Mouse (Mus musculus): Measurements from ENCODE around the gene Ms4a15. TPM values are rescaled to one million over a fixed set of nuclear protein-coding genes. Genes with fewer than 3 reads are reported as not detected.
A peak's percentile ranks its signal among the peaks of the same experiment; 100 is the strongest.

Gene Ms4a15
- total RNA-seq (2021): not detected
- long read RNA-seq, experiment 1: 0 reads
- long read RNA-seq, experiment 2: 0 reads

DNA sequence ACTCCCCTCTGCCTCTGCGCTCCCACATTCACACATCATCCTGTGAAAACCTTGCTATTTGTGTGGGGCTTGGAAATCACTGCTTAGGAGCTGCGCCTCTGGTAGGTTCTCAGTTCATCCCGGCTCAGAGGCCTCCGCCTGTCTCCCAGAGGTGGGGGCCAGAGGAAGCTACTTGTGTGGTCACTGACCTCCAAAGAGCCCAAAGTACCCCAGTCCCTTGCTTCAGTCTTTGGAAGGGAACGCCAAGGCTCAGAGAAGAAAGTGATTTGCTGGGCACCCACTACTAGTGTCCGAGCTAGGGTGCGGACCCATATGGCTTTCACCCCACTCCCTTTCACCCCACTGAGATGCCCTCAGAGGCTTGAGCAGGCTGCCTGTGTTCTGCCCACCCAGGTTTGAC, at the start of gene Ms4a15:
Gene Ms4a15 (minus strand): TSS at position 101 of the 400 bp plus-strand sequence.
- DNase-seq: no peak

DNA sequence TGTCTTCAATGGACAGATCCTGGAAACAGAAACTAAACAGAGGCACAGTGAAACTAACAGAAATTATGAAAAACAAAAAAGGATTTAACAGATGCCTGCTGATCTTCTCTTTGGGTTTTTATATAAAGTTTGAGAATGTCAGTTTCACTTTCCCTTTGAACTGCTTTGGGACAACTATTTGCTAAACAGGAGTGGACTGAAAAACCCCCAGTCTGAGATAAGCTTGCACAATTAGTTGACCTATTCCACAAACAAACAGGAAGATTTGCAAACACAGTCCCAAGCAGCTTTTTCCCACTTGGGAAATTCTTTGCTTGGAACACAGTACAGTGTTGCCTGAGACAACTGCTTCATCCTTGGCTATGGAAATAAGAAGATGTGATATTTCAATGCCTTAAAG, 44.5 kb upstream of the Ms4a15 start:
- no peak for DNase-seq

DNA sequence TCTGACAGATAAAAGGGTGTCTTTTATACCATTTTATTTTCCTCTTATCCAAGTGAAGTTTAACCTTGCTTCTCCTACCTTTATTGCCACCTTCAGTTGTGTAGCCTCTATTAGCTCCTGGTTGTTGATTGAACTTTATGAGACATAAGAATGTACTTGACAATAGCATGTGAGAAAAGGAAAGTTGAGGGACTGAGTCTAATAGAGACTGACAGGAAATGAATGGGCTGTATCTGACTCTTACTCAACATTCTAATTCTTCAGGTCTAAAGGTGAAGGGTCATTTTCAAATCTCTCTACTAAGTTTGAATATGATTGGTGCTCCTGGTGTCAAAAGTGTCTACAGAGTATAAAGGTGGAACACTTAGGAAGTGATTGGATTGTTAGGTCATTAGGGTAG, 29.3 kb upstream of the Ms4a15 start:
- no peak for DNase-seq

DNA sequence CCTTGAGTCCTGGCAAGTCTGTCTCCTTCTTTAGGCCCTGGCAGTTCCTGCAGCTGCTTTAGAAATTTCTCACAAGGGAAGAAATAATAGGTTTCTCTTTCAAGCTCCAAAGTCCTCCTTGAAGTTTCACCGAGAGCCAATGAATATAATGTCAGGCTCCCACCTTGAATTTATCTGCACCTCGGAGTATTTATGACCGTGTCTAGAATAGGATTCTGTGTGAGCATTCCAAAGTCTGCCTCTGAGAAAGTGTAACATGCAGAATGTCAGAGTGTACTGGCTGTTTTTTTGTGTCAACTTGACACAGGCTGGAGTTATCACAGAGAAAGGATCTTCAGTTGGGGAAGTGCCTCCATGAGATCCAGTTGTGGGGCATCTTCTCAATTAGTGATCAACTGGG, 24.8 kb upstream of the Ms4a15 start, which contains the start of gene Ms4a18:
Gene Ms4a18 (minus strand): TSS at position 141 of the 400 bp plus-strand sequence.
- no peak for DNase-seq

DNA sequence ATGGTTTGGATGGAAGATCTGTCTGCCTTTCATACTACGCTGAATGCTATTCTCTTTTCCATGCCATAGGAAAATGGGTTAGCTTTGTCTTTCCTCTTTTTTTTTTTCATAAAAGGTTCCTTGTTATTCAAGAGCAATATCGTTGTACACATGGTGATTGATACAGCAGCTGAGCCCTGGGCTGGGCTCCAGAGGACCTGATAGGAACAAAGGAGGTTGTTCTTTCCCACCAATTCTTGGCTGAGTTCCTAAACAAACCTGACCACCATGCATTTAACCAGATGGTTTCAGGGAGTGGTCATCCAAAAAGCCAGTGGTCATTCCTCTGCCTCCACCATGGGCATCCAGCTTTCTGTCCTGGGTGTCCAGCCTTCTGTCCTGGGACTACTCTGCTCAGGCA, 24.2 kb upstream of the Ms4a15 start:
- DNase-seq: peak; percentile 19

DNA sequence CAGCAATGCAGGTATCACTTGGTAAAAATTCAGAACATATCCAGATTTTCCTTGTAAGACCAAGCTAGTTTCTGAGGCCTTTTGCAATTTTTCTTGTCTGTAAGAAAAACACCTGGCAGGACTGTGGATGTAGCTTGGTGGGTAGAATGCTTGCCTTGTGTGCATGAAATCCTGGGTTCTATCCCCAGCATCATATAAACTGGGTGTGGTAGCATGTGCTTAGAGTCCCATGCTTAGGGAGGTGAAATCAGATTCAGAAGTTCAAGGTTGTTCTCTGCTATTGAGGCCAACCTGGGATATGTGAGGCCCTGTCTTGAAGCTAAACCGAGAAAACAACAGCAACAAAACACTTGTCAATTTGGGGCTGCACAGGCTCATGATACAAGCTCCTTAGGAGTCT, 22.9 kb upstream of the Ms4a15 start:
- DNase-seq: no peak

DNA sequence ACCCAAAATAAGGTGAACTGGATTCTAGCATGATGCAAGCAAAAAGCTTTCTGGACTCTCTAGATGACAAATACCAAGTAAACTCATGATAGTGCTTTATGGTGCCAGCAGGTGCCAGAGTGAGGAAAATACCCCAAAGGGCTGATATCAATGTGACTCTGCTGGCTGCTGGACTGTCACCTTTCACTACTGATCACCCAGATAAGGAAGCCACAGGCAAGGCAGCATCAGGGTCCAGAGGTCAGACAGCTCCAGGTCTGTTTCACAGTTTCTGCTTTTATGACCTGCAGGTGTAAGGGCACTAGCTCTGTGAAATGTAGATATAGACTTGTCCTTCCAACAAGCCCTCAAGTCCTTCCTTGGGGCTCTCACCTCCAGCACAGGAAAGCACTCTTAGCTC, 22.4 kb upstream of the Ms4a15 start:
- no peak for DNase-seq

DNA sequence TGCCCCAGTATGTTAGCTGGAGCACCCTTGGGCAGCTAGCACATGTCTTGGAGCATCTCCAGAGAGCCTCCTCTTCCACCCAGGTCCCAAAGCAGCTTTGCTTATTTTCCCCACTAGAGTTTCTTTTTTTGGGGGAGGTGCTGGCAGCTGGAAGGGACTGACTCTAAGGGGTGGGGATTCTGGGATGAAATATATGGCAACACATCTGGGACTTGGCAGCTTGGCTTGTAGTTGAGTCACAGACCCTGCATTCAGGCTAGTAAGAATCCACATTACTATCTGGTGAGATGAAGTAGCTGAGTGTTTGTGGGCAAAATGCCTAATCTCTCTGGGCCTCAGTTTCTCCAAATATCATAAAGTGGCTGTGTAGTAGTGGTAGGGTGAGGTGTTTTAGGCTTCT, 1.1 kb downstream of the Ms4a15 start:
- DNase-seq: no peak

DNA sequence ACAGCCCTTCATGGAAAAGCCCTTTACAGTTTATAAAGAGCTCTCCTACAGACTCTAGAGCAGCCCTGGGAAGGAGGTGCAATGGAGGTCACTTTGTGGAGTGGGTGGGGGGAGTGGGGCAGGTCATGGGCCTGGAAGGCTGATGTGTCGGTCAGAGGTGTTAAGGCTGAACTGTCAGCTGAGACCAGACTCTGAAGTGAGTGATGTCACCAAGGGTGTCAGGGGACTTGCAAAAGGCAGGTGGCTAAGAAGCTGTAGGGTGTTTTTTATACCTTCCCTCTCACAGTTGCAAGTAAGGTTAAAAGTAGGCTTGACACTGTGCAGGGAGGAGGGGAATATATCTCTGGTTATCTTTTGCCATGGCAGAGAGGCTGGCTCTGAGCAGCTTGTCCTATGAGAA, 2.3 kb downstream of the Ms4a15 start:
- no peak for DNase-seq

DNA sequence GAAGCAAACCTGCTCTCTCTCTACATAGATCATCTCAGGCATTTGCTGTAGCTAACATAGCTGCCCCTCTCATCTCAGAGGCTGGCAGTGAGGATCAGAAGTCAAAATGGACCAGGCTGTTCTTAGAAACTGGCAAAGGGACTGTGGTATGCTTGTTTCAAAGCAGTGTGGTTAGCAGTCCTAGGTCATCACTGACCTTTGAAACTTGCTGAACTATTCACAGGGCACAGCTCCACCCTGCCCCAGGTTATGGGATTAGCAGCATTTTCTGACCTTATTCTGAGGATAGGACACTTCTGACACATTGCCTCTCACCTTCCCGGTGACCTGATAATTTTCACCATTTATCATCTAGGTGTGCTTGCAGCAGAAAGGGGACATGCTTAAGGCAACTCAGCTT, 4.5 kb downstream of the Ms4a15 start:
- DNase-seq: no peak

DNA sequence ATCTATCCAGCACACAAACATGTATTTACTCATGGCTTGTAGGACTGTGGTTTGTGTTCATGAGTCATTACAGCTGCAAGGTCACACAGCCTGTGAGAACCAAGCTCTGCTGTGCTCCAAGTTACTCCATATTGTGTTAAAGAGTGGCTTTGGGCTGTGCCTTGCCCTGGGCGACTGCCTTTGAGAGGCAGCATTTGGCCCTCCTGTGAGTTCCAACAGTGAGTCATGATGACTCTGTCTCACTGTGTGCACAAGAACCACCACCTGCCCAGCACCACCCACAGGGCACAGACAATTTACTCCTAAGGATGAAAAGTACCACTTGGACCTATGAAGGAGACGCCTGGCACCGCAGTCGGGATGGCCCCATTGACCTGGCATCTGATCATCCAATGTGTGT, 7.2 kb downstream of the Ms4a15 start:
- no peak for DNase-seq

DNA sequence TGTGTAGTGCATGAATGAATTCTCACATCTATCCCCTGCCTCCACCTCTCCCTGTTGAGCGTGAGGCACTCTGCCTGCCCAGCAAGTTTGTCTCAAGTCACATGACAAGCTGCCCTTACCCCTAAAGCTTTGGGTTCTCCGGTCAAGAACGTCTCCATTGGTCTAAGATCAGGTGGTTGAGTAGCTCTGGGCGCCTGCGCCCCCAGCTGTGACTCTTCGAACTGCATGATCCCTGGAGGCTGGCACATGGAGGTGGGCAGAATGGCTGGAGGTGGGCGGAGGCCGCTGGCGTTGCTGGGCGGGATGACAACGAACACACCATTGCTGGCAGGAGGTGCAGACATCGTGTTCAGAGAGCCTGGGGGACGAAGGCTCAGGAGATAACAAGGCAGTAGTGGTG, 8.5 kb downstream of the Ms4a15 start:
- no peak for DNase-seq

DNA sequence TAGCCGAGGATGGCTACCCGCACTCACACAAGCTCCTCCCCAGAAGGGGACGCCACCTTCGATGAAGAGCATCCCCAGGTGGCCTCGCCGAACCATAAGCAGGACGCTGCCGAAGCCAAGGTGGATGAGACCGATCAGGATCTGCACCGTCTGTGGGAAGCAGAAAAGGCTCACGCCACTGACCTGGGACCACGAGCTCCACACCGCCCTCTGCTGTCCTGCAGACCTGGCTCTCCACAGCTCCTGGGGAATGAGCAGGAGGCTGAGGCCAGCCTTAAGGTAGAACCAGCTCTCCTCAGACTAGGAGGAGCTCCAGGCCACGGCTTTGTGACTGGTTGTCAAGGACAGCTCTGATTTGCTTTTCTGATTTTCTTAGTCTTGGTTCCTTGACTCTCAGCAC, 9.9 kb downstream of the Ms4a15 start:
- DNase-seq: peak; percentile 59

DNA sequence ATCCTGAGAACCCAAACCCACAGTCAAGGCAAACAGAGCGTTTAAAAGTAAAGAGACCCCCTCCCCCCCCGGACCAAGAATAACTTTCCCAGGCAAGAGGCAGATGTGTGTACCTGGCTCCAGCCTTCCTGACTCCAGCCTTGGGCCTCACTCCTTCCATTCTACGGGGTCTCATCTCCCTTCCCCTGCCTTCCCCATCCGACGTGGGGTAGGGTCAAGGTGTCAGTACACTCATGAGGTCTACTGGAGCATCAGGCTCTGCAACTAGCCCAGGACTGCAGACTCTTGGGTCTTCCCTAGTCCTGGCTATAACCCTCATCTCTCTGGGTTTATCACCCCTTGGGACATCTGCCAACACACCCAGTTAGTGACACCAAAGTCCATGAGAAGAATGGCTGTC, 12.8 kb downstream of the Ms4a15 start:
- no peak for DNase-seq

DNA sequence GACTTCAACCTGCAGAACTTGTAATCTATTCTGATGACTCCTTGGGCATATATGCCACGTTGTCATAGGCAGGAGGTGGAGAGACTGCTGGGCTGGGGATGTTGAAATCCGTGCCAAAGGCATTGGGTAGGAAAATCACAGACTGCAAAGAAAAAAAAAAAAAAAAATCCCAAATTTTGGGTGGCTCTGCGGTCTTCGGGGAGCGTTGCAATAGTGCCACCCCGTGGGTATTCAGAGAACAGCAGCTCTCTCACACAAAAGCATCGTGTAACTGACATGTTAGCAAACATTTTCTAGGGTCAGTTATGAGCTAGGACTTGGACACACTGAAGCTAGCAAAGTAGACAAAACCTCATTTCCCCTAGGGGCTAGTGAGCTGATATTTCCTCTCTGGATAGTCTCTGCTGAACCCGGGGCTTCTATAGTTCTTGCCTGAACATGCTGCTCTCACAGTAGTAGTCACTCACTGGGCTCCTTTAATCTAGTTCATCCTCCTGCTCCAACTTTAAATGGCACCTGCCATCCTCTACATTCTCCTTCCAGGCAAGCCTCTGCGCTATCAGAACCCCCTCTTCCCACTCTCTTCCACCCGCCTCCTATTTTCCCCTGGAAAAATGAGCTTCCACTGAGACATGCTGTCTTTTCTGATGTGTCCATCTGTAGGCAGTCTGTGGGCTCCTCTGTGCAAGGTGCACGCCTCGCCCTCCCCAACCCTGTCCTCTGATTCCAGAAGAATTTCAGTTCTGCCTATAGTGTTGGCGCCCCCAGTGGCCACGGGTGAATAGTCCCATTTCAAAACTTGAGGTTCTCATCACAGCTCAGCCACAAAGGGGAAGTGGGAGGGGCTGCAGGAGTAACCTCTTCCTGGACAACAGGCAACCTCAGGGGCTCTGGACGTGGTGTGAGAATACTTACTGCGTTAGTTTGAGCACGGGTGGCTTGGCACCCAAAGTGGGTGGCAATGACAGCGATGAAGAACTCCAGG, 13.6 kb downstream of the Ms4a15 start:
- DNase-seq: peak; percentile 75

DNA sequence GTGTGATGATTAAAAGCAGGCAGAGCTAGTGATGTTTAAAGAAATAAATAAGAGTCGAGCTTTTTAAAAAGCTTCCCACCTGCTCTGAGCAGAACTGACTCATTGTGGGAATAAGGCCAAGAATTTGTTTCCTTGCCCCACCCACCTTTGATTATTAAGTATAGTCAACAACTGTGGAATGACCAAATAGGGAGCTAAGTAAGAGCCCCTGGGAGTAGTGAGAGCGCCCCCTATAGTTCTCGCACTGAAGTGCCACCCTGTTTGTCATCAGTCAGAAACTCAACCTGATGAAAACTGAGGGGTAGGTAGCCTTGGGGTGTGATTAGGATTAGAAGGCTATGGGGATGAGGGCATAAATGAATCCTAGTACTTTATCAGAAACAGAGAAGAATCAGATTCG, 16.7 kb downstream of the Ms4a15 start:
- DNase-seq: no peak

DNA sequence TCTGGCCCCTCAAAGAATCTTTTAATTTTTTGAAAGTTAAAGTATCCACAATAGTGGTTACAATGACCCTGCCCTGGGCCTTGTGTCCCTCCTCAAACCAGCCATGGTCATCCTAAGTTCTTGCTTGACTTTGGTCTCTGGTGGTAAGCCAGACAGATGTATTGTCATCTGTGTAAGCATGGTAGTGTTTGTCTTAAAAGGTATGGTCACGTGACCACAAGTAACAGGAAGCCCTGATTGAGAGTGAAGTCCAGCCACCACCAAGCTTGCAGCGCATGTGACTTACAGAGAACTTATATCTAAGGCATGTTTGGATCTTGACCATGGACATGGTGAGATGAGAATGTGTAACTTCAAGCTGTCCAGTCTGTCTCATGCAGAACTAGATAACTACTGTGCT, 17.9 kb downstream of the Ms4a15 start:
- no peak for DNase-seq

DNA sequence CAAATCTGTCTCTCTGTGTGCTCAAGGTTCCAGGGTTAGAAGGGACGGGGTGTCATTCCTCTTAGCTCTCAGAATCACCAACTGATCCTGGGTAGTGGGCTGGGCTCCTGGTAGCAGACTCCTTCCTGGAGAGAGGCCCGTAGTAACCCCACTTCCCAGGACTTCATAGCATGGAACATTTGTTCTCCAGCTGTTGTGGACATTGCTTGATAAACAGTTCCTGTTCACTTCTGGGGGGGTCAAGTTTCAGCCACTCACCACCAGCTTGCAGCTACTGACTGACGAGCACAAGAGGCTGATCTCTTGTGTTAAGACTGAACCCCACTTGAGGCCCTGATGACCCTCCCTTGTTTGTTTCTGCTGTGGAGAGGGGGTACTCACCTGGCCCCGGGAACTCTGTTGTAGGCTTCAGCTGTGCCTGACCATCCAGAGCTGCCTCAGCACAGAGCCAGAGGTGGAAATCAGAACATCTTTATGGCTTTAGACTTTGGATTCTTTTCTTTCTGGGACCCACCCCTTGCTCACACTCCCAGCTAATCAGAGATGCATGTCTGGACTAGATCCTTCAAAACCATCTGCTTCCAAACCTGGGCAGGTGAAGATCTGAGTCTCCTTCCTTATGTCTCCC, 18.7 kb downstream of the Ms4a15 start, which contains the start of gene Ms4a10:
Gene Ms4a10 (minus strand): TSS at position 433 of the 628 bp plus-strand sequence.
- DNase-seq: no peak

DNA sequence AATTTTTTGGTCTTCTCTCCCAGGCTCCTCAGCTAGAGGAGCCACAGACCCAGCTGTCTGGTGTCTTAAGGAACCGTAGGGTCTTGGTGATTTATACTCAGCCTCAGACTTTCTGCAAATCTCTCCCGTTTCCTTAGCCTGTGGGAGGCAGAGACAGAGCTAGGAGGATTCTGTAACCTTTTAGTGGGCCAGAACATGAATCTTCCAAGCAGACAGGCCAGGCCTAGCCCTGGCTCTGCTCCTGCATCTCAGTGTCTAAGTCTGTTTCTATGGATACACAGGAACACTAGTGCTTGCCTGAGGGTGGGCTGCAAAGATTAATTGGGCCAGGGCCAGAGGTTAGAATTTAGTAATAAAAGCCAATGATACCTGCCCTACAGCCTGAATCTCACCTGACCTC, 19.9 kb downstream of the Ms4a15 start:
- no peak for DNase-seq

DNA sequence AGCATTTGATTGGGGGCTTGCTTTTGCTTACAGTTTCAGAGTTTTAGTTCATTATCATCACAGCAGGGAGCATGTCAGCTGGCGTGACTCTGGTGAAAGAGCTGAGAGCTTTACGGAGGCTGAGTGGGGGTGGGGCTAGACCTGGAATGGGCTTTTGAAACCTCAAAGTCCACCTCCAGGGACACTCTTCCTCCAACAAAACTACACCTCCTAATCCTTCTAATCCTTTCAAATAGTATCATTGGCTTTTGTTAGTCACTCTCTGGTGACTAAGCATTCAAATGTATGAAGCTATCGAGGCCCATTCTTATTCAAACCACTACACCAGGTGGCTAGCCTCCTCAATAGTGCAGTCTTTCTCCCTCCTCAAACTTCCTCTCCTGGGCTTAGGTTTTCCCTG, 20.4 kb downstream of the Ms4a15 start:
- DNase-seq: no peak

DNA sequence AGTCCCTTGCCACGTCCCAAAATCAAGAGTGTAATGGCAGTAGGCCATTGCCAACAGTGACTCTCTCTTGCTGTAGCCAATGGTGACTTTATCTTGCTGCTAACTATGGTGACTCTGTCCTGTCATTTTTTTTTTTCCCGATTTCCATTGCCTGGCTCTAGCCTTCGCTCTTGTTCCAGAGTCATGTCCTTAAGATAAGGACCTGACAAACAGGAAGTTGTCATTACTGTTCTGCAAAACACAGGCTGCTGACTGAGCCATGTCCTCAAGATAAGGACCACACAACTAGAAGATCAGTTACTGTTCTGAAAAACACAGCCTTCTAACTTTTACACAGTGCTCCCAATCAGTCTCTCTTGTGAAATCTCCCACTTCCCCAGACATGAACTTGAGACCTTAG, 22.6 kb downstream of the Ms4a15 start:
- DNase-seq: no peak

DNA sequence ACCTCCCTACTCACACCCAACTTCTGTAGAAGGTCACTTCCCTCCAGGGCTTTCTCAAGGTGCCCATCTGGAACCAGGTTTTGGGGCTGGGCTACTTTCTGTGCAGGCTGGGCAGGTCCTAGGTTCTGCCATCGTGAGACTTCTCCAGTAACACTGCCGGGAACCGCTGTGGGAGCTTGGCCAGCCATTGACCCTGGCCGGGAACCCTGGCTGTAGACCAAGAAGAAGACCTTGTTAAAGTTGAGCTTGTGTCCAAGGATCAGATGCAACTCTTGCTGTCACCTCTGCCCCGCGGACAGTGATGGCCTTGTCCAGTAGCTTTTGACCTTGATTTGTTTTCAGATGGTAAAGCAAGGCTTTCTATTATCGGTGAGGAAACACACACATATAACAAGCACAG, 24.5 kb downstream of the Ms4a15 start:
- no peak for DNase-seq

DNA sequence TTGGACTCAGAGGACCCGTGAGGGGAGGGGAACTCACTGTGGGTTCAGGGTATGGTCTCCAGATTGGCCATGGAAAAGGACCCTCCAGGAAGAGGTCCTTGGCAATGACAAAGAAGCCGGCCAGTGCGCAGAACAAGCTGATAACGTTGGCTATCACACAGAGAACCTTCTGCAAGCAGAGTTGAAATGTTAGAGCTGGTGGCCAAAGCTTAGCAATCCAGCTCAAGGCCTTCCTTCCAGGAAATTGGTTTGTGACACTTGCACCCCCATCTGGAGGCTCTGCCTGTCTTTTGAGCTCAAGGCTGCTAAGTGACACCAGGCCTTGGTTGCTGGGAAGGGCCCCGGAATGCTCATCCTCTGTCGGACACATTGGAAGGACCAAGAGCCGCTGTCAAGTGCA, 27.3 kb downstream of the Ms4a15 start:
- DNase-seq: no peak

DNA sequence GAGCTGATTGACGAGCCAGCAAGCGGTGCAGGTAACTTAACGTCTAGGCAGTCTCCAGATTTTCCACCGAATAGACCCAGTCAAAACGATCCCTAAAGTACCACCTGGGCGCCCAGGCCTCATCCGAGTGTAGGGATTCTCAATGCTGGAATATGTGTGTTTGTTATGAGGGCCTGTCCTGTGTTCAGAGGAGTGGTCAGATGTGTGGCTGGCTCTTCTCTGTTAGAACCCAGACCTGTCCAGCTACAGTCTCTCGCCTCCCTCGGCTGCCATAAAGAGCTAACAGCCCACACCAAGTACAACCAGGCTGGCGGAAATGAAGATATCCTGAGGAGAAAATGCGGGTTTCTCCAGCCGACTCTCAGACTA, 33.1 kb downstream of the Ms4a15 start:
- DNase-seq: no peak

All from gastrocnemius, postnatal 10 days (tissue).